Mouse (Mus musculus): ENCODE measurements around the gene Lsg1.

DNA sequence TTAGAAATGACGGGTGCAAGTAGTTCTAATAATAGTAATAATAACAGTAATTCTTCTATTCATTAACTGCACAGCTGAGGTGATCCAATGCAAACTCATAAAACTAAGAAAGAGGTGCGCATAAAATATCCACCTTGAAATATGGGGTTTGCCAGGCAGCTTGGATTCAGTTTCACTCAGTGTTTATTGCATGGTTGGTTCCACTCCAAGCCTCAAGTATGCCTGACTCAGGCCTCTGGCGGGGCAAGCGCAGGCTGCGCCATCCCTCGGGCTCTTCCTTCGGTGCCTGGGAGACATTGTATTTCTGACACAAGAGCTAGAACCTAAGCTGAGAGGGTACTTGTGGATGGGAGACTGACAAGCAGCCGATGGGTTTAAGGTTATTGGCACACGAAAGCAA, 68.8 kb downstream of the Lsg1 start:
- TF ChIP-seq EP300 (optimal IDR thresholded peaks at IDR 0.05) (no peak), CTCF (IDR thresholded peaks at IDR 0.05; ENCODE audit: low read depth) (no peak)

Data from stomach, postnatal 0 days (tissue).